Mouse (Mus musculus) left cerebral cortex, postnatal 36 days (tissue): Measurements from ENCODE around the gene Ubald2. TPM values are rescaled to one million over a fixed set of nuclear protein-coding genes. Genes with fewer than 3 reads are reported as not detected.
A peak's percentile ranks its signal among the peaks of the same experiment; 100 is the strongest.
"Not testable (repeated sequence)": the region's sequence is repeated elsewhere in the genome, so short reads cannot be mapped to it uniquely, and the experiment has no call there.

Source experiments
- DNase-seq, 2 experiments: peaks; one replicate each; pipeline ENCODE4 v3.0.0; 2021 to 2022; ENCODE audit warnings: low spot score in 2 of 2, mixed read lengths in 1 of 2
- intact Hi-C: fragments of 180-260 bp; cut with DNase I; formaldehyde crosslinking; loops from one replicate; pipeline ENCODE4 v1.15.1; 2025
- total RNA-seq, 2 experiments: library from RNA; stranded (reverse); gene quantifications; 2 replicates each; pipeline ENCODE4 v1.2.3; 2021

The Ubald2 gene
- 10 to 100 TPM; 27.5 to 31.8 TPM for total RNA-seq

DNA sequence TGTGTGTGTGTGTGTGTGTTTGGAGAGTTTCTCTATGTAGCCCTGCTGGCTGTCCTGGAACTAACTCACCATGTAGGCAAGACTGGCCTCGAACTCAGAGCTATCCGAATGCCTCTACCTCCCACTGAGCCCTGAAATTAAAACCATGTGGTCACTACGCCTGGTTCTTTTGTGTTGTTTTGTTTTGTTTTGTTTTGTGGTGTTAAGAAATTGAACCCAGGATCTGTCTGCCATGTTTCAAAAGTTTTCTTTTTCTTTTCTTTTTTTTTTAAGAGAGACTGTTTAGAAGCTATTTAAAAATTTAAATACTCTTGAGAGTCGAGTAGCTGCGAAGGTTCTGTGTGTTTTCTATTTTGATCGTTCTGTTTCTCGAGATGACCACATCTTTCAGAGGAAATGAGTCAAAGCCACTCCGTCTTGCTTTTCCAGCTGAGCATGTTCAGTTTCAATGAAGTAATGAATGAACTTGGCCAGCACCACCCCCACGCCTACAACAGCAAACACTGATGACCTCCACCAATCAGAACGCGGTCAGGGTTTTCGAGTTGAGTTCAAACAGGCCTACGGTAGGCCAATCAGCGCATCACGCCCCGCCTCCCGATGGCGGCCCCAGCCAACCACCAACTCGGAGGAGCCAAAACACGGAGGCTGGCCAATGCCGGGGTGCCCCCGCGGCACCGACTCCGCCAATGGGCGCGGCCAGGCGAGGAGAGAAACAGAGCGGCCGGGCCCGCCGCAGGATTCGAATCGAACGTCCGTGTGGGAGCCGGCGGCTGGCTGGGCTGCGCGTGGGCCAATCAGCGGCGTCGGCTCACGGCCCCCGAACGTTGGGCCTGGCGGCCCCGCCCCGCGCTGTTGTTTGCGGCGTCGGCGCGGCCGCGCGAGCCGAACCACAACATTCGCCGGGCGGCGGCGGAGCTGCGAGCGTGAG lies at the start of gene Ubald2:
TSS of gene Ubald2 (plus strand) at position 739 of the 931 bp plus-strand sequence.
- peak; percentile 99 for DNase-seq
- intact Hi-C loops, result loop anchor here (1.0 kb wide), 1 partner anchor 20 kb away; the partner anchor contains the start of gene Rnf157

DNA sequence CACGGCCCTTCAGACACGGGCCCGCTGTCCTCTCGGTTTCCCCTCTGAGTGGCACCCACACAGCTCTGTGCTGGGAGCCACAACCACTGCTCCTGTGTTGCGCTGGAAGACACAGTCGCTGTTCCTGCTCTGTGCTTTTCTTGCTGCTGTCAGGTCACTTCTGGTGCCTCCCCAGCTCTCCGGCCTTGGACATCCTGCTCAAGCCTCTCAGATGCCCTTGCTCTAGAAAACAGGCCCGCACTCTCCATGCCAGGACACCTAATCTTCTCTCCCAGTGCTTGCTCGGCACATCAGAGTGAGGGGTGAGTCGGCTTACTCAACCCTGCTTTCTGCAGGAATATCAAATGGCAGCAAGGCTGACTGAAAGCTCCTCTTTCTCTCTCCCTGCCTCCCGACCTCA lies 49.7 kb upstream of the Ubald2 start:
- intact Hi-C loops, result no loop called here
- no peak for DNase-seq

DNA sequence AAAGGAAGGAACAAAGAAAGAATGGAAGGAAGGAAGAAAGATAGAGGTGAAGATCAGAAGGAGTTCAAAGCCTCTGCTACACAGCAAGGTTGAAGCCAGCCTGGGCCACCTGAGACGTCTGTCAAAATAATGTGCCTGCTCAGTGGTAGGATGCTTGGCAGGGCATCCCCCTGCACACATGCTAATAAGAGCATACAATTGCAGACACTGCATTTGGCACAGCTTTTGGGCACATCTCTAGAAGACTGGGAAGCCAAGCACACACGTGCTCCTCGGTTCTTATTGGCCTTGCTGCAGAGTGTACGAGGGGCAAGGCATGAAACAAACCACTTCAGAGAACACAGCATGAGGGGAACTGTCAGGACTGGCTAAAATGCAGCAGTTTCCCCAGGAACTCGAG lies 47.9 kb upstream of the Ubald2 start:
- DNase-seq, result no peak
- intact Hi-C loops, result no loop called here

DNA sequence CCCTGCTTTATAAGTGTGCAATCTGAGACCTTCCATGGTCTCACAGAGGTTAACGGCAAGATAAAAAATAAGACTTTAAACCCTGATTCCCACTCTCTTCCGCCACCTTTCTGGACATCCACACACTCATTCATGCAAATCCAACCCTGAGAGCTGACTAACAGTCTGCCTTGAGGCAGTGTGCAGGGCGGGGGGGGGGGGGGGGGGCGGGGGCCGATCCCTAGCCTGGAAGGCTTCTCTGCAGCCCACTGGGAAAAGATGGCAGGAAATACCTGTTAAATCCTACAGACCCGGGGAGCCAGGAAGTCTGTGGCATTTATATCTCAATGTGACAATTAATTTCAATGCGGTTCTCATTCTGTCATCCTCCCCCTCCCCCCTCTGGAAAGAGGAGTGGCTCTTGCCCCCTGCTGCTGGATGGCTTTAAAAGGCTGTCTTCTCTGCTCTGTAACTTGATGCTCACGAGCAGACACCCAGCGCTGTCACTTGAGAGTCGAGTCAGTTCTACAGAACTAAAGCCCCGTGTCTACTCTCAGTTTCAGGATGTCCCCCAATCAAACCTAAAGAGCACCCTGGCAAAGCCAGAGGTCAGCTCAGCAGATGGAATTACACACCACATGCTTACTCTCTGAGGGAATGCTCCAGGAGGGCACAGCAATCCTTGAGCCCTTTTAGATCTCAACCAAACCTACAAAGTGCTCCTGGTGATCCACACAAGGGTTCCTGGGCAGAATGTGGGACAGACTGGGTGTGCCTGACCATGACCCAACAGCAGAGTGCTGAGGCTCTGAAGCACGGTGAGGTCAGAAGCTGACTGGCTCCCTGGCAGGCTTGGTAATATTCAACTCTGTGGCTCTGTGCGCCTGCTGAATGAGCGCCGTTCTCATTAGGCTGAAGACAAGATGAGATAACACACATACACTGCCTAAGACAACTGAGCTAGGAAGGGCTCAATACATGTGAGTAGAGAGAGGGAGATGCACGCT lies 46.5 kb upstream of the Ubald2 start:
- DNase-seq, result no peak
- intact Hi-C loops, result no loop called here

DNA sequence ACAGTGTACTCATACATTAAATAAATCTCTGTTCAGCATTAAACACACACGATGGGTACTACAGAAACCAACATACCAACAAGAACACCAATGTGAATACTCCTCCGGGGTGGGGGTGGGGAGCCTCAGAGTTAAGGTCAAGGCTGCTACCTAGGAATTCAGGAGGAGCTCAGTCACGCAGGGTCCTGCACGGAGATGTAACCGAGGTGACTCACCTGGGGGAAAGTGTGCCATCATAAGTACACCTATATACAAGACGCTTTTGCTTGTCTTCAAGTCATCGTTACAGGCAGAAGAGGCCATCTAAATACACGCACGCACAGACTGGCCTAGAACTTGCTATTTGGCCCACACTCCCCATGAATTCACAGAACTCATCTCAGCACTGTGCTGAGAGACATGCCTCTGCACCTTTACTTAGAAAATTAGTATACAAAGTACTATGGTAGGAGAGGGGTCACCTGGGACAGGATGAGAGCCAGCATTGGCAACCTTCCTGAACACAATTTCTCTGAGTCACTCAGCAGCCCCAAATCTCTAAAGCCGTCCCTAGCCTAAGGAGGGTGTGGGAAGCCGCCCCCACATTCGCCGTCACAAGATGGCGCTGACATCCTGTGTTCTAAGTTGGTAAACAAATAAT lies 44.9 kb upstream of the Ubald2 start:
- intact Hi-C loops, result no loop called here
- DNase-seq, result no peak

DNA sequence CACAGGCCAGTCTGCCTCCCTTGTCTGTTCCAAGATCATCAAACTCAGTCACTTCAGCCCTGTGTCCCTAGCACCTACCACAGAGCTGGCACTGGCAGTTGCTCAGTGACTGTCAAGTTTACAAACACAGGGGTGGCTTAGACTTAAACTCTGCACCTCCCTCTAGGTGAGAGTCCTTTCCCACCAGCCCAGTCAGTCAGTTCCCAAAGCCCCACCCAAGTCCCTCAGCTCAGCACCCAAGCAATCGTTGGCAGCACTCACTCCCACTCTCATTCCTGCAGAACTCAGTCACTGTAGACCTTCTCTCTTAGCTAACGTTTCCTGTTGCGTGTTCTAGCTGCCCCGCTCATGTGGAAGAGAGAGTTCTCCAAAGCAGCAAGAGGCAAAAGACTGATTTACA lies 39.1 kb upstream of the Ubald2 start:
- no peak for DNase-seq
- intact Hi-C loops, result no loop called here

DNA sequence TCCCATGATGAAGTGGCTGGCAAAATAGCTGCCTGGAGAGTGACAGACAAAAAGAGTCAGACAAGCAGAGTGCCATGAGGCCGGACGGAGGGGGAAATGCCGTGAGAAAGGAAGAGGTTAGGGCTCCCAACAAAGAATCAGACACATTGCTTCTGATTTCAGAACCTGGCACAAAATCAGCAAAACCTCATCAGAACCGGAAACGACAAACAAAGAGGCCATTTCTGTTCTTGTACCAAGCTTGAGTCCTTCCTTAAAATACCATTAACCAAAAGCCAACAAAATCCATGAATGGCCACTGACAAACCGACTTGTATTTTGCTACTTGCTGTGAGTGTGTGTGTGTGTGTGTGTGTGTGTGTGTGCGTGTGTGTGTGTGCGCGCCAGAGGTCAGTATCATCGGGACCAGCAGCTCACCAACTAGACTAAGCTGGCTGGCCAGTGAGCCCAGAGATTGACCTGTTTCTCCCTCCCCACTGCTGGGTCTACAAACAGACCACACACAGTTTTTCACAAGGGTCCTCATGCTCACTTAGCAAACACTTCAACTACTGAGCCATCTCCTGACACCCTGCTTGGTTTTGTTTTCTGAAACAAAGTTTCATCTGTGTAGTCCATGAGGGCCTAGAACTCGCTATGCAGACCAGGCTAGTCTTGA lies 37.5 kb upstream of the Ubald2 start:
- intact Hi-C loops, result no loop called here
- DNase-seq, result no peak

DNA sequence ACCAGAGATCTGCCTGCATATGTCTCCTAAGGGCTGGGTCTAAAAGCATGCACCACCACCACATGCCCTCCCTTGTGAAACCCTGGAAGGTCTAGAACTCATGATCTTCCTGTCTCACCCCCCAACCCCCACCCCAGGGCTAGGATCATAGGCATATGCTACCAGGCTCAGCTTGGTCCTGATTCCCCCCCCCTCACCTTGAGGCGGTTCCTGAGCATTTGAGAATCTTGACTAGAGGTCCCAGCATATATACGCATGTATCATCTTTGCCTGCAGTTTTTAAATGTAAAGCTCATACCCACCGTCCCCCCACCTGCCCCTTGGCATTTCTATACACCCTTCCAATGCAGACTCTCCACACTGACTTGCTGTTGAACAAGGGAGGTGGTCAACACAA lies 37.0 kb upstream of the Ubald2 start:
- intact Hi-C loops, result no loop called here

DNA sequence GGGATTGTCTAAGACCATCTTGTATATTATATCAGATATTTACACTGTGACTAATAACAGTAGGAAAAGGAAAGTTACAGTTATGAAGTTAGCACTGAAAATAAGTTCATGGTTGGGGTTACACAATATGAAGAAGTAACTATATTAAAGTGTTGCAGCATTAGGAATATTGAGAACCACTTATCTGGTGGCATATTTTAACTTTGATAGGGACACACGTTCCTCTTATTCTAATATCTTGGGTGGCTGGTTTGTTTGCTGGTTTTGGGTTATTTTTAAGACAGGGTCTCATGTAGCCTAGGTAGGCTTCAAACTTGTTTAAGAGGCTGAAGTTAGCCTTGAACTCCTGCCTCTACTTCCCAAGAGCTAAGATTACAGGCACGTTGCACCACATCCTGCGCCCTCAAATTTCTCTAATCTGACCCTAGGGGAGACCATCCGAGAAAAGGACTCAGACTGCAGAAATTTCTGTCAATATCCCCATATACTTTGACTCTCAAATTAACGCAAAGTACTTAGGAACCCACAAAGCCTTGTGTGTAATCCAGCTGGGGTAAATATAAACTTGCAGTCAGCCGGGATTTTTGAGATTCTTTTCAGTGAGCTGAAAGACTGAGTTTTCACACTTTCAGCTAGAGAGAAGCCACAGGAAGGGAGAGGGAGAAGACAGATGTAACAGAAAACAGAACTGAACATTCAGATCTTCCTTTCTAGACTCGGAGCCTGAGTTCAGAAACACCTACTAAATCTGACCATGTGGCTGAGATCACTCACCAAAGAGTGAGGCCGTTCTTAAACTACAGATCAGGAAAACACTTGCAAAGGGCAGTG lies 36.2 kb upstream of the Ubald2 start:
- DNase-seq, result no peak
- intact Hi-C loops, result no loop called here

More for the DNA sequence above, 37.0 kb upstream of the Ubald2 start:
- DNase-seq, result no peak

DNA sequence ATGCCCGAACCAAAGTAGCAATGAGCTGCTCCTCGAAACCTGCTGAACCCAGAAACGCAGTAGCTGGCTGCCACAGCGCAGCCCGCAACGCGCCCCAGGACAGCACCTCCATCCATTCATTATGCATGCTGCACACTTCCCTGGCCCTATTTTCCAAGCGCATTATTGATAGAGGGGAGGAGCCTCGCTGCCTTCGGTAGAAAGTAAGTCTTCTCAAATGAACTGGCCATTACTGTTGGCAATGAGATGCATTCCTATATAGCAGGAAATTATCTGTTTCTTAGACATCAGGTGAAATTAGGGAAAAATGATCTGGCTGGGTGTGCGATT lies 35.6 kb upstream of the Ubald2 start:
- DNase-seq, result no peak
- intact Hi-C loops, result no loop called here

DNA sequence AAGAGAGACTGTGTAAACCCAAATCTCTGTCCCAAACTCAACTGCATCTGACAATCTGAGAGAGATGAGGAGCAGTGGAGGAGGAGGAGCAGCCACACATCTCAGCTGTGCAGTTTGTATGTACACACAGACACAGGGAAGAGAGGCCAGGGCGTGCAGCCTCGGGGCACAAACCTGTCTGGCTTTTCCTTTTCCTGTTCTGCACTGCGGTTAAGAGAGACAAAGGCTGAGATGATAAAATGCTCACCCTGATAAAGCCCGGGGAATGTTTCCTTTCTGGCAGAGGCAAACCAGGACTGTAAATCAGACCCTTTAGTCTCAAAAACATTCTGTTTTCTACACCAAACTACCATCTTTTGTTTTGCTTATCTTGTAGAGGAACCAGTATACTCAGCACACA lies 33.3 kb upstream of the Ubald2 start:
- intact Hi-C loops, result loop anchor here (5.0 kb wide), 1 partner anchor 47 kb away; no protein-coding TSS in a partner anchor

DNA sequence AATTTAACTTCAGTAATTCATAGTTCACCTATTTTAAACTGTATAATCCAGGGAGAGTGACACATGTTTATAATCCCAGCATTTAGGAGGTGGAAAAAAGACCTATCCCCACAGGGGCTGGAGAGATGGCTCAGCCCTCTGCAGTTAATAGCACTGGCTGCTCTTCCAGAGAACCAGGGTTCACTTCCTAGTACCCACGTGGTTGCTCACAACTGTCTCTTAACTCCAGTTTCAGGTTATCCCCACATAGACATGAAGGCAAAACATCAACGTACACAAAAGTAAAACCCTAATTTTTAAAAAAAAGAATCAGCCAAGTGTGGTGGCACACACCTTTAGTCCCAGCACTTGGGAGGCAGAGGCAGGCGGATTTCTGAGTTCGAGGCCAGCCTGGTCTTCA lies 28.3 kb upstream of the Ubald2 start:
- no peak for DNase-seq
- intact Hi-C loops, result no loop called here

More for the DNA sequence above, 33.3 kb upstream of the Ubald2 start:
- DNase-seq, result no peak

DNA sequence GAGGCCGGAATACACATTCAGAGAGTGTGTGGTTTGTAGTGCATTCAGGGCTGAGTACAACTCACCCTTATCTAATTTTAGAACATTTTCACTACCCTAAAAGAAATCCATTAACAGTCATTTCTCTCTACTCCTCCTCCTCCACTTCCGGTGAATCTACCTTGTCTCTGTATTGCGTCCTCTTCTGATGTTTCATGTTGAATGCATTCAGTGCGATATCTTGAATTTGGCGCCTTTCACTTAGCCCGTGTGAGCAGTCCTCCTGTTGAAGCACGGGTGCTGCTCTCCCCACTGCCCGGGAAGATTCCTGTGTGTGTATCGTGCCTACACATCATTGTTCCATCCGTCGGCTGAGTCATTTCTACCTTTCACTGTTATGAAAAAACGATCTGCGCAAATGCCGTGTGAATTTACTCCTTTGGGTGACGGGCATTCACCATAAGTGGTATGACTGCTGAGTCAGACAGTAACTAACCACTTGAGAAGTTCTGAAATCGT lies 27.6 kb upstream of the Ubald2 start:
- intact Hi-C loops, result no loop called here
- no peak for DNase-seq

DNA sequence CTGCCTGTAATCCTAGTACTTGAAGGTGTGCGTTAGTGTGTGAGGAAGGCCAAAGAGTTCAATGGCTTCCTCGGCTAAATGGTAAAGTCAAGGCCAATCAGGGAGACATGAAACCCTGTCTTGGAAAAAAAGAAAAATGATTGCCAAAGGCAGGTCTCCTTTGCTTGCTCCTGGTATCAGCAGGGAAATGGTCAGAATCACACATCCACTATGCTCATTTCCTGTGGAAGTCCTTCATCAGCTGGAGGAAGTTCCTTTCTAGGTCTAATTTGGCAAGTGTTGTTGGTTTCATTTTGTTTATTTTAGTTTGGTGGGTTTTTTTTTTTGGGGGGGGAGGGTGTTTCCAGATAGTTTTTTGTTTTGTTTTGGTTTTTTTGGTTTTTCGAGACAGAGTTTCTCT lies 24.9 kb upstream of the Ubald2 start:
- DNase-seq, result no peak
- intact Hi-C loops, result no loop called here

DNA sequence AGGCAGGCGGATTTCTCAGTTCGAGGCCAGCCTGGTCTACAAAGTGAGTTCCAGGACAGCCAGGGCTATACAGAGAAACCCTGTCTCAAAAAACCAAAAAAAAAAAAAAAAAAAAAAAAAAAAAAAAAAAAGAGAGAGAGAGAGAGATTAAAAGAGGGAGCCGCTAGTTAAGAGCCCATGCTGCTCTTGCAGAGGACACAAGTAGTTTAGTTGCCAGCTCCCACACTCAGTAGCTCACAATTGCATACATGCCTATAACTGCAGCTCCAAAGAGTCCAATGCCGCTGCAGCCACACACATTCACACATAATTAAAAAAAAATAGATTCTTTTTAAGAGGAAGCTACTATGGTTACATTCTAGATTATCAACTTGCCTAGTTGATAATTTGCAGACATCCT lies 23.5 kb upstream of the Ubald2 start:
- intact Hi-C loops, DNase-seq: not testable (repeated sequence)

DNA sequence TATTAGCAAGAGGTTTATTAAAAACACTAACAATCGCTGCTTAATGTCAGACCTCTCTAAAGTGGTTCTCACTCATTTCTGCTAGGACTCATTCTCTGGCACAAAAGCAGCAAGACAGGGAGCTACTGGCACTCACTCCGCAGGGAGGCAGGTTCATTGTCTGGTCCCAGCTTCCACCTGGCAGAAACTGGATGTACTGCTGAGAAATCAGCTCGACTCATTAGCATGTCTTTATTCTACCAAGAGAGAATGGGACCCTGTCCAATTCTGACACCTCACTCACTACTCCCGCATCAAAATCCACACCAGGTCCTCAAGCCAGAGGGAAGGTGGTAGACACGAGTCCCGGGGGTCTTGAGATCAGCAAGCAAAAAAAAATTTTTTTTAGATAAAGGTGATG lies 22.3 kb upstream of the Ubald2 start:
- DNase-seq, result no peak
- intact Hi-C loops, result no loop called here

DNA sequence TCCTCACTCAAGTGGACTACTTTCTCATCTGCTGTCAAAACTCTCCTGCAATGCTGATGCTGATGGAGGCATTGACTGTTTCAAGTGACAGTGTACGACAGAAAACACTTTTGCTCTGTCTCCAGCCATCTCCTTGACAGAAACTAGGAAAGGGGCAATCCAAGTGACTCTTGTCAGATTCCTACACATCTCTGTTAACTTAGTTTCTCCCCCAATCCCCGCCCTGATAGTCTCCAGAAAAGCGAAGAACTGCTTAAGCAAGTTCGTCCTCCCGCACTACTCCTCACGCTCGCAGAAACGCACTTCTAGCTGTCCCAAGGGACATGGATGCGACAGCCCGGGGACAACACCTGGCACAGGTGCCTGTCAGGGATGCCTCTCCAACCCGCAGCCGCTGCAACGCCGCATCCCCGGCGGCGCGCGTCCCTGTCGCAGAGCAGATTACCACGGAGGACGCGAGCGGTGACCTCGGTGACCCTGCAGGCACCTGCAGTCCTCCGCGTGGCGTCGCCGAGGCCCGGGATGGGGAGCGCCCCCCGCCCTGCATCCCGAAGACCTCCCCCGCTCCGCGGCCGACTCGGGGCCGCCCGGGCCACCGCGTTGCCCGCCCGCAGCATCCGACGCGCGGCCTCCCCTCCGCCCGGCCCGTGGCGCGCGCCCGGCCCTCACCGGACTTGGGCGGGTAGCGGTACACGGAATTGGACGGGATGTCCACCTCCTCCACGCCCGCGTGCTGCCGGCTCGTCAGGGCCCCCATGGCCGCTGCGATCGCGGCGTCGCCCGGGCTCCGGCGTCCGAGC lies 21.7 kb upstream of the Ubald2 start:
- intact Hi-C loops, result no loop called here
- no peak for DNase-seq
